Mouse (Mus musculus): ENCODE results near the gene Fitm2. TPM values are rescaled to one million over a fixed set of nuclear protein-coding genes. Genes with fewer than 3 reads are reported as not detected.

Fitm2 gene
- polyA plus RNA-seq, 1 experiment: 9.8 TPM

DNA sequence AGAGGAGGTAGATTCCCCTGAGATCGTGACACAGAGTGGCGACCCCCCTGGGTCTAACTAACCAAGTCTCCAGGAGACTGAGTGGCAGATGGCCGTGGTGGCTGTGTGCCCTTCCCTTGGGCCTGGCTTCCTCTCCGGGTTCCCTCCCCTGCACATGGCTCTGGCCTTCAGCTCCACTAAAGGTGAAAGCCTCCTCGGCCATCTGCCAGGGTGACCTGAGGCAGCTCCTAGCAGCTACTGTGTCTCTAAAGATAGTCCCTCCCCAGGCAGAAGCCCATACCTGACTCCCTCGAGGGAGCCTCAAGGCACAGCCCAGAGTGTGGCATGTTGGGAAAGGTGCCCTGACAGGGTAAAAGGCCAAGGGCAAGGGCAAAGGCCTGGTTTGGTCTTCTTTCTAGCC lies 28.9 kb downstream of the Fitm2 start:
- DNase-seq (ENCODE audit: low read depth): no peak
- TF ChIP-seq POLR2A (IDR thresholded peaks at IDR 0.05; ENCODE audit: borderline replicate concordance, extremely low read depth, insufficient read depth, insufficient read length, poor library complexity, severe bottlenecking) (no peak), CTCF (IDR thresholded peaks at IDR 0.05; ENCODE audit: borderline replicate concordance, extremely low read depth, insufficient read depth, insufficient read length) (no peak)

DNA sequence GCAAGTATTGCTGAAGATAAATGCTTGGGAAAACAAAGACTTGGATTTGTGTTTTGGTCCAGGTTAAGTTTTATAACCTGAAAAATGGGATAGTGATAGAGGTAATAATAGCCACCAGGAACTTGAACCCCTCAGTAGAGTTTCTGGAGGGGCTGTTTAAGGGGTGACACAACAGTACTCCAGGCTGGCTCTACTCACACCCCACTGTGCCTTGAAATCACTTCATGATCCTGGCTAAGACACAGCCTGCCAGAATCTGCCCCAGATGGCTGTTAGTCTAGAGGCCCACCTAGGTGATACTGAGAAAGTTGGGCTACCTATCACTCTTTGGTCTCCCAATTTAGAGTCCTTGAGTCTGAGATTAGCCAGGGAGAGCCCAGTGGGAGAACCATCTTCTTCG lies 32.9 kb downstream of the Fitm2 start:
- DNase-seq (ENCODE audit: low read depth): no peak
- TF ChIP-seq CTCF (IDR thresholded peaks at IDR 0.05; ENCODE audit: borderline replicate concordance, extremely low read depth, insufficient read depth, insufficient read length) (no peak), POLR2A (IDR thresholded peaks at IDR 0.05; ENCODE audit: borderline replicate concordance, extremely low read depth, insufficient read depth, insufficient read length, poor library complexity, severe bottlenecking) (no peak)

- DNase-seq (ENCODE audit: low read depth): peak; percentile 86
- no peak for TF ChIP-seq POLR2A (IDR thresholded peaks at IDR 0.05; ENCODE audit: borderline replicate concordance, extremely low read depth, insufficient read depth, insufficient read length, poor library complexity, severe bottlenecking)
- TF ChIP-seq CTCF (IDR thresholded peaks at IDR 0.05; ENCODE audit: borderline replicate concordance, extremely low read depth, insufficient read depth, insufficient read length): no peak
These were observed 33.6 kb downstream of the Fitm2 start for GRCm38 (mm10) chr2:163438619-163439451.

- peak; percentile 92 for DNase-seq (ENCODE audit: low read depth)
- TF ChIP-seq CTCF (IDR thresholded peaks at IDR 0.05; ENCODE audit: borderline replicate concordance, extremely low read depth, insufficient read depth, insufficient read length) (no peak), POLR2A (IDR thresholded peaks at IDR 0.05; ENCODE audit: borderline replicate concordance, extremely low read depth, insufficient read depth, insufficient read length, poor library complexity, severe bottlenecking) (0 out of 2 replicates have a peak, but pooled peaks have one; percentile 14)
These were observed 34.2 kb downstream of the Fitm2 start, which contains the start of gene Gdap1l1 for GRCm38 (mm10) chr2:163438246-163438618. Gene Gdap1l1 (plus strand): TSS chr2:163438476.

- DNase-seq (ENCODE audit: low read depth): peak; percentile 22
- TF ChIP-seq POLR2A (IDR thresholded peaks at IDR 0.05; ENCODE audit: borderline replicate concordance, extremely low read depth, insufficient read depth, insufficient read length, poor library complexity, severe bottlenecking): no peak
- no peak for TF ChIP-seq CTCF (IDR thresholded peaks at IDR 0.05; ENCODE audit: borderline replicate concordance, extremely low read depth, insufficient read depth, insufficient read length)
These were observed 34.6 kb downstream of the Fitm2 start for GRCm38 (mm10) chr2:163437800-163438199.

DNA sequence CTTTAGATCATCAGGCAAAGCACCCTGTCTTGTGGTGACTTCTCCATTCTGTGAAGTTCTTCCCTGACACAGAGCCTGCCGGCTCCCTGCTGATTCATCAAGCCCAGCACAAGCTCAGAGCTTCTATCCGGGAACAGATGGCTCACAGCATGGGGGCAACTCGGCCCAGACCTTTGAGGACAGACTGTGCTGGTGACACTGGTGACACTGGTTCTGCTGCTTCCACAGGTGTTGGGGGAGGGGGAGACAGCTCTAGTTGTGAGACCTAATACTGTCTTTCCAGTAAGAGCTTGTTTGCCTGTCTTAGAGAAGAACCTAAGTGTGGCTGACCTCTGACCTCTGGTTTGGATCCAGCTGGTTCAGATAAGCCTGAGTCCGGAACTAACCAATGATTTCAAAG lies 38.5 kb downstream of the Fitm2 start:
- peak; percentile 7 for DNase-seq (ENCODE audit: low read depth)
- TF ChIP-seq POLR2A (IDR thresholded peaks at IDR 0.05; ENCODE audit: borderline replicate concordance, extremely low read depth, insufficient read depth, insufficient read length, poor library complexity, severe bottlenecking) (no peak), CTCF (IDR thresholded peaks at IDR 0.05; ENCODE audit: borderline replicate concordance, extremely low read depth, insufficient read depth, insufficient read length) (no peak)

- no peak for DNase-seq (ENCODE audit: low read depth)
- TF ChIP-seq POLR2A (IDR thresholded peaks at IDR 0.05; ENCODE audit: borderline replicate concordance, extremely low read depth, insufficient read depth, insufficient read length, poor library complexity, severe bottlenecking) (no peak), CTCF (IDR thresholded peaks at IDR 0.05; ENCODE audit: borderline replicate concordance, extremely low read depth, insufficient read depth, insufficient read length) (no peak)
These were observed 41.1 kb downstream of the Fitm2 start for GRCm38 (mm10) chr2:163431289-163431688.

DNA sequence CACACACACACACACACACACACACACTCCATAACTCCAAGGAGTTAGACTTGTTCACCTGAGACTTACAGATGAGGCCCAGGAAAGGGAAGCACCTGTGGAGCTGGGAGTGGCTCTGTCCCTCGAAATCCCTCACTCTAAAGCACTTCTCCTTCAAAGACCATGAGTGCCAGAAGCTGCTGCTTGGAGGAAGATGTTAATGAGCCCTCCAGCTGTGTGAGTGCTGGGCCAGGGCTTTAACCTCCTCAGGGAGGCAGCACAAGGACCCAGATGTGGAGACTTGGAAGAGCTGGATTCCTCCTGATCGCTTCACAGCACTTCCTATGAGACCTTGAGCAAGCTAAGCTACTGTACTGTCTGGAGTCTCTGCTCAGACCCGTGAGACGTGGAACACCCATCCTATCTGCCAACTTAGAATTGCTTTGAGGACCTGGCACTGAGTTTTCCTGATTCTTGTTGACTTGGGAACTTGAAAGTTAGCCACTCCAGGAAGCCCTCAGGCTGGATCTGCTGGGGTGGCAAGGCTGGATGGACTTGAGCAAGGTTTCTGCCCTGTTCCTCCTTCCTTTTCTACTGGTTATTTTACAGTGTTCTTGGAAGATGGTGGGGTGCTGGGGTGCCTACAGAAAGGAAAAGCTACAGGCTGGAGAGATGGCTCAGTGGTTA lies 44.0 kb downstream of the Fitm2 start:
- DNase-seq (ENCODE audit: low read depth): no peak
- TF ChIP-seq POLR2A (IDR thresholded peaks at IDR 0.05; ENCODE audit: borderline replicate concordance, extremely low read depth, insufficient read depth, insufficient read length, poor library complexity, severe bottlenecking): no peak
- no peak for TF ChIP-seq CTCF (IDR thresholded peaks at IDR 0.05; ENCODE audit: borderline replicate concordance, extremely low read depth, insufficient read depth, insufficient read length)

DNA sequence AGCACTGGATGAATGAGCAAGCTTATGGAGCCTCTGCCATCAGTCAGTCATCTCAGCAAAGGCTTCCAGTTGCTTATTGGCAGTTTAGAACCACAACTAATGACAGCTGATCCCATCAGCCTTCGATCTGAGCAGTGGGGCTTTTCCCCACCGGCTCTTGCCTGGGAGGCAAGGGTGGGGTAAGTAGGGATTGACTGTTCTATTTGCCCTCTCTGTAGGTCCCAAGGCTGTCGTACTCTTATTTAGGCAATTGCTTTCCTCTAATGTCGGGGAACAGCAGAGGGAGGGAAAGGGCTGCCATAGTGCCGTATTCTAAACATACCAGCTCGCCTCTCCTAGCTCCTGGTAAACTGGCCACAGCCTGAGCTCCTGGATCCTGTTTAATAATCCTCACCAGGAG lies 47.8 kb downstream of the Fitm2 start, which contains the start of gene Oser1:
TSS of gene Oser1 (minus strand) at position 101 of the 400 bp plus-strand sequence.
- no peak for DNase-seq (ENCODE audit: low read depth)
- no peak for TF ChIP-seq CTCF (IDR thresholded peaks at IDR 0.05; ENCODE audit: borderline replicate concordance, extremely low read depth, insufficient read depth, insufficient read length)
- TF ChIP-seq POLR2A (IDR thresholded peaks at IDR 0.05; ENCODE audit: borderline replicate concordance, extremely low read depth, insufficient read depth, insufficient read length, poor library complexity, severe bottlenecking): no peak

GRCm38 (mm10) chr2:163422895-163423660 lies 49.4 kb downstream of the Fitm2 start:
- TF ChIP-seq POLR2A (IDR thresholded peaks at IDR 0.05; ENCODE audit: borderline replicate concordance, extremely low read depth, insufficient read depth, insufficient read length, poor library complexity, severe bottlenecking) (no peak), CTCF (IDR thresholded peaks at IDR 0.05; ENCODE audit: borderline replicate concordance, extremely low read depth, insufficient read depth, insufficient read length) (no peak)
- no peak for DNase-seq (ENCODE audit: low read depth)

- DNase-seq (ENCODE audit: low read depth): peak; percentile 9
- TF ChIP-seq CTCF (IDR thresholded peaks at IDR 0.05; ENCODE audit: borderline replicate concordance, extremely low read depth, insufficient read depth, insufficient read length) (no peak), POLR2A (IDR thresholded peaks at IDR 0.05; ENCODE audit: borderline replicate concordance, extremely low read depth, insufficient read depth, insufficient read length, poor library complexity, severe bottlenecking) (no peak)
These were observed 52.0 kb downstream of the Fitm2 start for GRCm38 (mm10) chr2:163420366-163420886.

All from brain, embryonic 14.5 days (tissue).